Mouse (Mus musculus) kidney, adult 11 months (tissue): ENCODE results near the gene Mccc2.

ENCODE experiments used
- DNase-seq: peaks from one replicate; pipeline ENCODE4 v3.0.0; 2022

Gene Mccc2

DNA sequence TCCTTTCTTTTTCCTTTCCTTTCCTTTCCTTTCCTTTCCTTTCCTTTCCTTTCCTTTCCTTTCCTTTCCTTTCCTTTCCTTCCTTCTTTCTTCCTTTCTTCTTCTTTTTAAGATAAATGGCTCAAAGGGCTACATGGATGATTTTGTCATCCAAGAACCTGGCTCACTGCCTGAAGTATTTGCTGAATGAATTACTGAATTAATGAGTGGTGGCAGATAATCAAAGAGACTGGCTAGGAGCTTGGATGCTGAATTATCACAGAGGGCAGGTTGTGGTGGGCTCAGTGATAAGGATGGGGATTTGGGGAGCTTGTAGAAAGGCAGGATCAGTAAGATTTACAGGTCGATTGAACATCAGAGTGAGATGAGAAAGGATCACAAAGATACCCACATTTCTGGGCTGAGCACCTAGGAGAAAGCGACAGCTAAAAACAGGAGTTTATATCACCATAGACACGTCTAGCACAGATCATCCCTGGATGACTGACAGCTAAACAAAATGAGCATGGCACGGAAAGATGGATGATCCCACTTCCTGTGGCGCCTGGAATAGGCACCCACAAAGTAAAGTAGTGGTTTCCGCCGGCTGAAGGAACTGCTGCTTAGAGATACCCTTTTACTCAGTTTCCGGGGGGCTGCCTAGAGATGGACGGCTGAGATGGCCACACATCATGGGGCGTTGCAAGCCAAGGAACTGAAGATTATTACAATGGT is 76.7 kb downstream of the Mccc2 start:
- DNase-seq: no peak

GRCm38 (mm10) chr13:99937741-99938140 is 77.7 kb downstream of the Mccc2 start:
- no peak for DNase-seq

- DNase-seq: no peak
These were observed 83.0 kb downstream of the Mccc2 start for GRCm38 (mm10) chr13:99932406-99932805.

GRCm38 (mm10) chr13:99931502-99931901 is 83.9 kb downstream of the Mccc2 start:
- no peak for DNase-seq

DNA sequence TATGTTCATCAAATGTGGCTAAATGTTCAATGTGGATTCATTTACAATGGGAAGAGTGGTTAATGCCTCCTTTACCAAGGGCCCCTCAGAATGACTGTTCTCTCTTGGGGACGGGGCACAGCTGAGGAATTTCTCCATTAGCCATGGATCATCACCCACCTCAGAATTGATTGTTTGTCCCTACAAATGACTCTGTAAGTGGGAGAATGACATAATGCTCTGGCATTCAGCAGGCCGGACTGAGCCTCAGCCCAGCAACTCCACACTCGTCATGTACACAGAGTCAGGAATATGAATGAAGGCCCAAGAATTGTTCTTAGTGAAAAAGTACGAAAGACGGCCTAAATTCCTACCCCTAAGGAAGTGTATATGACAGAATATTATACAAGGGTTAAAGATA is 89.2 kb downstream of the Mccc2 start:
- DNase-seq: no peak

DNA sequence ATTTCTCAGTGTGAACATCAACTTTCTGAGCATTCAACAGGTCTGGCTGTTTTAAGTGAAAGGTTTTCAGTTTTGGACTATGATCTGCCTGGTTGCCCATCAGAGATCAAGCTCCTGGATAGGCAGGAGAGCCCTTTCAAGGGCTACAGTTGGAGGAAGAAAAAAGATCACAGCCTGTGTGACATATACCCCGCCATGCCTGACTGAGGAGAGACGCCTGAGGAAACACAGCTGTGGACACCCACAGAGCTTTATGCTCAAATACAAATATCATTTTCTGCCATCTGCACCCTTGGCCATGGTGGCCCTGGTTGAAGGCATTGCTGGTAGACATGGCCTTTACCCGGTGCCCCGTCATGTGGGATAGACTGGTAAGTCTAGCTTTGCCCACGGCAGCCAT is 99.8 kb downstream of the Mccc2 start:
- DNase-seq: no peak

DNA sequence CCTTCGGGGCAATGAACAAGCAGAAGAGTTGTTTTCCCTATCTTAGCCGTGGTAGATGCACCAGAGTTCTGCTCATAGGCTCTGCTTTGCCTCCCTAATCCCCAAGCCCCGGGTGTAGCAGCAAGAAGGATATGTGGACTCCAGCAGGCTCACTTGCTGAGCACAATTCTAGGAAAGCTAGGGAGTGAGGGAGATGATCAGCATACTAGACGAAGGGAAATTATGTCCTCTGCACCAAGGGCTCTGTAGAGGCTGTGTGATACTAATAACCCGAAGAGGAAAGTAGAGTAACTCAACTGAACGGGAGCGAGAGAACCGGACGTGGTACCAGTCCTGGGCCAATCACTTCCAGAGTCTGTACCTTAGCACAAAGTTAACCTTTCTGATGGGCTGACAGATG is 114.5 kb downstream of the Mccc2 start, which contains the start of gene Cartpt:
Gene Cartpt (minus strand): TSS at position 127 of the 400 bp plus-strand sequence.
- DNase-seq: no peak

GRCm38 (mm10) chr13:99900557-99900892 is 114.9 kb downstream of the Mccc2 start:
- peak; percentile 17 for DNase-seq

GRCm38 (mm10) chr13:99899670-99900556 is 115.5 kb downstream of the Mccc2 start:
- DNase-seq: no peak

DNA sequence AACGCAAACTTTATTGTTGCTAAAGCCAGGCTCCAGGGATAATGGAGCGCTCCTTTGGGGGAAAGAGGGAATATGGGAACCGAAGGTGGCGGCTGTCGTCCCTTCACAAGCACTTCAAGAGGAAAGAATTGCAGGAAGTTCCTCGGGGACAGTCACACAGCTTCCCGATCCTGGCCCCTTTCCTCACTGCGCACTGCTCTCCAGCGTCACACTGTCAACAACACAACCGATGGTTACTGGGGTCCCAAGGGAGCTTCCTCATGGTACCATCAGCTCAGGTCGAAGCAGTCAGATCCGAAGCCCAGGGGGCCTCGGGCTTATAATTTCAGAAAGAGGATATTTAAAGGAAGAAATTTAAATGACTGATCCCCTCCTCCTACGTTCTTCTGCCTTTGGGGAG is 116.6 kb downstream of the Mccc2 start:
- DNase-seq: no peak
